Mouse (Mus musculus): ENCODE data around the gene Rapgef4. TPM values are rescaled to one million over a fixed set of nuclear protein-coding genes. Genes with fewer than 3 reads are reported as not detected.

The Rapgef4 gene
- polyA plus RNA-seq, 1 experiment from 2014 or later, result 5.8 TPM

DNA sequence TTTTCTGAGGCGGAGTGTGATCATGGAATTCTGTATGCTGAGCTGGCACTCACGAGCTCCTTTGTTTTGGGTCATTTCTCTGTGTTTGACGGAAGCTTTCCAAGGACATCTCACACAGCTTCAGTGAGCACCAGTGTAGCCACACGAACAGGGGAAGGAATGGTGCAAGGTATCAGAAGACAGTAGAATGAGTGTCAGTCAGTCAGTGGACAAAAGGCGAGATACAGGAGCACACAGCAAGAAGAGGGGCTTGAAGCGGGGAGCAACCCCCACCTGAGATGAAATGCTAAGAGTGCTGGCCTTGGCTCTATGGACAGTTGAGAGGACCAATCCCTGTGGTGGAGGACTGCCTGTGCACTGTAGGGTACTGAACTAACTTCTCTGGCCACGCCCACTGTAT, 259.7 kb downstream of the Rapgef4 start:
- Histone ChIP-seq H3K4me2 (replicated peaks) (no peak overlapping the region), H3K9me3 (replicated peaks) (no peaks in the 10 kb centered on the region), H3K4me3 (replicated peaks) (no peak overlapping the region), H3K27me3 (no peaks in the 10 kb centered on the region), H3K4me1 (peaks cover 31% of the 10 kb centered on the region), H3K36me3 (no peaks in the 10 kb centered on the region), H3K27ac (replicated peaks) (peak overlapping the region; percentile 90), H3K9ac (no peak overlapping the region)
- 78% methylated on average over 7 of the region's 7 CpGs for WGBS
- peak; percentile 32; the same call in 1 of the 2 replicates for ATAC-seq (ENCODE audit: insufficient number of reproducible peaks, low FRiP score, low TSS enrichment, low read depth)

GRCm38 (mm10) chr2:72241714-72242472, 260.9 kb downstream of the Rapgef4 start:
- peak overlapping the region; percentile 31 for H3K4me3 ChIP-seq (replicated peaks)
- no peaks in the 10 kb centered on the region for H3K27me3 ChIP-seq
- peak overlapping the region; percentile 33; the same call in 1 of the 2 replicates for H3K4me2 ChIP-seq (replicated peaks)
- no peaks in the 10 kb centered on the region for H3K9me3 ChIP-seq (replicated peaks)
- ATAC-seq (ENCODE audit: insufficient number of reproducible peaks, low FRiP score, low TSS enrichment, low read depth), result peak; percentile 69; the same call in 1 of the 2 replicates
- peaks cover 28% of the 10 kb centered on the region for H3K4me1 ChIP-seq
- 32% methylated on average over 14 of the region's 14 CpGs for WGBS
- H3K9ac ChIP-seq, result no peak overlapping the region
- H3K27ac ChIP-seq (replicated peaks), result peak overlapping the region; percentile 75
- H3K36me3 ChIP-seq, result no peaks in the 10 kb centered on the region

DNA sequence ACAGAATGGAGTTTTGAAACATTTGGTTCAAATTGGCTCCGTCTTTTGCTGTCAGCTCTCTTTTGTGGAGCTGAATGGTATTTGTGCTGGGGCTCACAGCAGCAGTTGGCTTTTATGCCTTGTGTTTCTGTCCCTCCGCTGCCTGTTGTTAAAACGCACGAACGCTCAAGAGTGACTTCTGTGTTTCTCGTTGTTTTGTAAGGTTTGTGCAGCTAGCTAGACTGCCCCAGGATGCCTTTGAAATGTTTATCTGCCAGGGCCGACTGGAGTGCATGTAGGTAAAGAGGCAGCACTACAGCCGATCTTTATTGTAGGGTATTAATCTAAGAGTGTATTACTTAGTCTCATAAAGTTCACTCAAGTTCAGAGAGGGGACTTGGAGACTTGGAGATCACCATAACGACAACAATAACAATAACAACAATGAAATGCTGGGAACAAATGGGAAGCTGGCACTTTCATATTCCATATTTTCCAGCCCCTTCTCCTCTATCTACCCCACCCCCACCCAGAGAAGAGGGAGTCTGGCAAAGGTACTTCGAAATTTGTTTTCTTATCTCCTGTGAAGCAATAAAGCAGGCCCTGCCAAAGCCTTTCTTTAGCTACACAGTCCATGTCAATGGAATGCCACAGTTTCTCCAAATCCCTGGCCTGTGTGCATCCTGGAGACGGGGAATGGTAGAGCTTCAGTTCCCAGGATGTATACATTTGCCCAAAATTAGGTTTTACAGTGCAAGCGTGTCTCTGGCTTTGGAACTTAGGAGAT, 262.1 kb downstream of the Rapgef4 start:
- Histone ChIP-seq H3K4me1 (peaks cover 28% of the 10 kb centered on the region), H3K9ac (no peak overlapping the region), H3K4me2 (replicated peaks) (no peak overlapping the region), H3K27ac (replicated peaks) (peak overlapping the region; percentile 45), H3K9me3 (replicated peaks) (no peaks in the 10 kb centered on the region), H3K36me3 (no peaks in the 10 kb centered on the region), H3K4me3 (replicated peaks) (no peak overlapping the region), H3K27me3 (no peaks in the 10 kb centered on the region)
- no peak for ATAC-seq (ENCODE audit: insufficient number of reproducible peaks, low FRiP score, low TSS enrichment, low read depth)
- WGBS, result 53% methylated on average over 12 of the region's 12 CpGs

DNA sequence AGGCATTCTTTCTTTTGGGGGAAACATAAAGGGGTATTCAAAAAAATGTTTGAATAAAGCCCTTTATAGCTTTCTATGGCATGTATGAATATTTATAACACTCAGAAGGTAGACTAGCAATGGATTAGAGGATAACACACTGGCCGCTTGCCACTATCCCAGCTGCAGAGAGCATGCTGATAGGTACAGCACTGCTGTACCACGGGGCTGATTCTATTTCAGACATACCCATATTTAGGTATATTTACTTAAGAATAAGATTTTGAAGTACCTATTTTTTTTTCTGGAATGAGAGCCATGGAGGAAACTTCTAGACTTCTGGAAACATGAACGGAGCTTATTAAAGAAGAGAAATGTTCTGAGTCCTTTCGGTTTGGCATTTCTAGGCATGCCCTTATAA, 264.6 kb downstream of the Rapgef4 start:
- H3K4me1 ChIP-seq, result peaks cover 14% of the 10 kb centered on the region
- no peak overlapping the region for H3K27ac ChIP-seq (replicated peaks)
- no peak overlapping the region for H3K9ac ChIP-seq
- H3K9me3 ChIP-seq (replicated peaks), result no peaks in the 10 kb centered on the region
- H3K27me3 ChIP-seq, result no peaks in the 10 kb centered on the region
- 66% methylated on average over 4 of the region's 4 CpGs for WGBS
- H3K36me3 ChIP-seq, result no peaks in the 10 kb centered on the region
- ATAC-seq (ENCODE audit: insufficient number of reproducible peaks, low FRiP score, low TSS enrichment, low read depth), result no peak
- no peak overlapping the region for H3K4me2 ChIP-seq (replicated peaks)
- no peak overlapping the region for H3K4me3 ChIP-seq (replicated peaks)

DNA sequence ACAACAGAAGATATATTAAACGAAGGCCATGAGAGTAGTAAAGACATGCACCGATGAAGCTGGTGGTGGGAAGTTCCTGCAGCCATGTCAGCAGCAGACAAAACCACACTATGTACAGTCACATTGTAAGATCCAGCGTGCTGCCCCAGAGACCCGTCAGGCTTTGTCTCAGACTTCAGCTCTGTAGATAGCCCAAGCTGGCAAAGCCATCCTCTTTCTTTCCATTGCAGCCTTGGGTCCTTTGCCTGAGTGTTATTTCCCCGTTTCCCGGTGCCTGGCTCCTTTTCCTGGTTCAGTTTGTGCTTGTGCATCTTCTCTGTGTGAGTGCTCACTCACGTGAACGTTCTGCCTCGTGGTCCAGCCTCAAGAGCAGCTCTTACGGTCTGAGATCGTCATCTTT, 265.3 kb downstream of the Rapgef4 start:
- Histone ChIP-seq H3K4me1 (peaks cover 14% of the 10 kb centered on the region), H3K36me3 (no peaks in the 10 kb centered on the region), H3K9ac (no peak overlapping the region), H3K27ac (replicated peaks) (no peak overlapping the region), H3K4me2 (replicated peaks) (no peak overlapping the region), H3K4me3 (replicated peaks) (no peak overlapping the region), H3K27me3 (no peaks in the 10 kb centered on the region), H3K9me3 (replicated peaks) (no peaks in the 10 kb centered on the region)
- no peak for ATAC-seq (ENCODE audit: insufficient number of reproducible peaks, low FRiP score, low TSS enrichment, low read depth)
- 84% methylated on average over 11 of the region's 11 CpGs for WGBS

DNA sequence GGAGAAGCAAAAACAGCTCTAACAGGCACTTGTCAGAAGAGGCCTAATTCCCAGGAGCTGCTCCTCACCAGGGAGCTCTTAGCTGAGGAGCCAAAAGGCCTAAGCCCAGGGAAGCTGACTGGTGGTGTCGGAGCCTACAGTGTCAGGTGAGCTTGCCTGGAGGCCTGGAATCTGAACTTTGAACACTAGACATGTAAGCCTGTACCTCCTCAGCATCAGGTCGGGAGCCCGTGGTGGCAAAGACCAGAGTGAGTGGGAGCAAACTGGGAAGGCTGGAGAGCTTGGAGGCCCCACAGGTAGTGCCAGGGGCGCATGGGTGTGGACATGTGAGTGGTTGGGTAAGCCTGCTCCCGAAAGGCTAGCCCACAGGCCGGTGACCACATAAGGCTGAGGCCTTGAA, 266.8 kb downstream of the Rapgef4 start:
- no peaks in the 10 kb centered on the region for H3K27me3 ChIP-seq
- no peaks in the 10 kb centered on the region for H3K9me3 ChIP-seq (replicated peaks)
- no peak overlapping the region for H3K4me2 ChIP-seq (replicated peaks)
- ATAC-seq (ENCODE audit: insufficient number of reproducible peaks, low FRiP score, low TSS enrichment, low read depth), result no peak
- 80% methylated on average over 6 of the region's 6 CpGs for WGBS
- no peak overlapping the region for H3K27ac ChIP-seq (replicated peaks)
- no peak overlapping the region for H3K9ac ChIP-seq
- no peak overlapping the region for H3K4me3 ChIP-seq (replicated peaks)
- H3K4me1 ChIP-seq, result peaks cover 10% of the 10 kb centered on the region
- no peaks in the 10 kb centered on the region for H3K36me3 ChIP-seq

GRCm38 (mm10) chr2:72252510-72253505, 271.8 kb downstream of the Rapgef4 start:
- Histone ChIP-seq H3K4me3 (replicated peaks) (no peak overlapping the region), H3K9ac (no peak overlapping the region), H3K9me3 (replicated peaks) (no peaks in the 10 kb centered on the region), H3K27me3 (no peaks in the 10 kb centered on the region), H3K4me1 (peaks cover 32% of the 10 kb centered on the region), H3K27ac (replicated peaks) (peak overlapping the region; percentile 77), H3K36me3 (no peaks in the 10 kb centered on the region), H3K4me2 (replicated peaks) (no peak overlapping the region)
- ATAC-seq (ENCODE audit: insufficient number of reproducible peaks, low FRiP score, low TSS enrichment, low read depth), result no peak
- WGBS, result 48% methylated on average over 18 of the region's 18 CpGs

GRCm38 (mm10) chr2:72253882-72254281, 272.8 kb downstream of the Rapgef4 start:
- Histone ChIP-seq H3K4me2 (replicated peaks) (peak overlapping the region; percentile 44), H3K9ac (no peak overlapping the region), H3K27ac (replicated peaks) (peak overlapping the region; percentile 78), H3K27me3 (no peaks in the 10 kb centered on the region), H3K9me3 (replicated peaks) (no peaks in the 10 kb centered on the region), H3K36me3 (no peaks in the 10 kb centered on the region), H3K4me3 (replicated peaks) (no peak overlapping the region), H3K4me1 (peaks cover 32% of the 10 kb centered on the region)
- ATAC-seq (ENCODE audit: insufficient number of reproducible peaks, low FRiP score, low TSS enrichment, low read depth), result no peak
- WGBS, result 35% methylated on average over 4 of the region's 4 CpGs

- Histone ChIP-seq H3K36me3 (no peaks in the 10 kb centered on the region), H3K27ac (replicated peaks) (peak overlapping the region; percentile 78), H3K27me3 (no peaks in the 10 kb centered on the region), H3K4me1 (peaks cover 27% of the 10 kb centered on the region), H3K4me3 (replicated peaks) (peak overlapping the region; percentile 8; the same call in 1 of the 2 replicates), H3K9me3 (replicated peaks) (no peaks in the 10 kb centered on the region), H3K9ac (no peak overlapping the region), H3K4me2 (replicated peaks) (peak overlapping the region; percentile 44)
- ATAC-seq (ENCODE audit: insufficient number of reproducible peaks, low FRiP score, low TSS enrichment, low read depth), result peak; percentile 29
- 29% methylated on average over 14 of the region's 14 CpGs for WGBS
These were observed 274.0 kb downstream of the Rapgef4 start for GRCm38 (mm10) chr2:72254813-72255582.

- H3K9ac ChIP-seq, result no peak overlapping the region
- H3K27me3 ChIP-seq, result no peaks in the 10 kb centered on the region
- H3K9me3 ChIP-seq (replicated peaks), result no peaks in the 10 kb centered on the region
- no peak overlapping the region for H3K4me3 ChIP-seq (replicated peaks)
- no peak overlapping the region for H3K4me2 ChIP-seq (replicated peaks)
- H3K4me1 ChIP-seq, result peaks cover 1% of the 10 kb centered on the region; the same call in 1 of the 2 replicates
- no peak overlapping the region for H3K27ac ChIP-seq (replicated peaks)
- no peaks in the 10 kb centered on the region for H3K36me3 ChIP-seq
- WGBS, result 91% methylated on average over 1 of the region's 1 CpGs
- ATAC-seq (ENCODE audit: insufficient number of reproducible peaks, low FRiP score, low TSS enrichment, low read depth), result no peak
These were observed 279.7 kb downstream of the Rapgef4 start for GRCm38 (mm10) chr2:72260704-72261103.
